Mouse (Mus musculus): ENCODE results near the gene Krtap2-4.

Krtap2-4 gene

DNA sequence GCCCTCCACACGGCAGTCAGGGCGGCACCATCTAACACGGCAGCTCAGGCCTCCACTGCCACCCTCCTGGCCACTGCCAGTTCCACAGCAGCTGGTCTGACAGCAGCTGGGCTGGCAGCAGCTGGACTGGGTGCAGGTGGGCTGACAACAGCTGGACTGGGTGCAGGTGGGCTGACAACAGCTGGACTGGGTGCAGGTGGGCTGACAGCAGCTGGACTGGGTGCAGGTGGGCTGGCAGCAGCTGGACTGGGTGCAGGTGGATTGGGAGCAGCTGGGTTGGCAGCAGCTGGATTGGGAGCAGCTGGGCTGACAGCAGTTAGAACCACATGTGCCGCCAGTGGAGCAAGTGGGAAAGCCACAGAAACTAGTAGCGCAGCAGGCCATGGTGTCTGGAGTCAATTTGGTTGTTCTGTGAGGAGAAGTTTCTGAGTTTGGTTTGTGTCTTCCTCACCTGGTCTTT, 31.4 kb downstream of the Krtap2-4 start, which contains the start of gene Krtap1-4:
Gene Krtap1-4, minus strand, starts transcription at position 410 of the 460 bp plus-strand sequence.
- in situ Hi-C loops (cut with MboI, MseI), result no loop called here

DNA sequence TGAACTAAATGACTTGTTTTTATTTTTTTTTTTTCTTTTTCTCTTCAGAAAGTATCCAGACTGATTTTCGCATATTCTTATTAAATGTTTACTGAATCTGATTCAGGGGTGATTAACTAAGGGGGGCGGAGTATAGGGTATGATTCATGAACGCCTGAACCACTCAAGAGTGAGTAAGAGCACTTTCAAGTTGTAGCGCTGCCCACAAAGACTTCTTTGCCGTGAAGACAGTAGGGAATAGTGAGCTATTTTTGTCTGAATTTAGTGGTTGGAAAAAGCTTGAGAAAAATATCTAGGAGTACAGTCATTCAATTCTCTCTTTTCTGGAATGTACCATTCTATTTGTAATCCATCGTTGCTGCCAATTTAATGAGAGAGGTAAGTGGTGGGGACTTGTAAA, 33.1 kb downstream of the Krtap2-4 start:
- in situ Hi-C loops (cut with MboI, MseI), result no loop called here

DNA sequence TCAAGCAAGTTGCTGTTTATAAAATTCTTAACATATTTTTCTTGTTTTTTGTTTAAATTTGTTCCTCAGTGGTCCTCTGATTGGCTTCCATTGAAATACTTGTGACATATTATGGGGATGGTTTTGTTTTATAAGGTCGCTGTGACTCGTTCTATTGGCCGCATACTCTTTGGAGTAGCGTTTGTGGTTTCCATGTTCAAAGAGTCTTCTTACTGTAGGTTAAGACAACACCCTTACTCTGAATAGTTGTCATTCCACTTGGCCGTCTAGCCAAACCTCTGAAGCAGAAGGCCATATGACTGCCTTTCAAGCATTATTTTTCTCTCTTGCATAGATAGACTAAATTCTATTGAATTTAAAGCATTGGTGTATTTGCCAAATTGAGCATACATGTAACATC, 33.6 kb downstream of the Krtap2-4 start:
- in situ Hi-C loops (cut with MboI, MseI), result no loop called here

DNA sequence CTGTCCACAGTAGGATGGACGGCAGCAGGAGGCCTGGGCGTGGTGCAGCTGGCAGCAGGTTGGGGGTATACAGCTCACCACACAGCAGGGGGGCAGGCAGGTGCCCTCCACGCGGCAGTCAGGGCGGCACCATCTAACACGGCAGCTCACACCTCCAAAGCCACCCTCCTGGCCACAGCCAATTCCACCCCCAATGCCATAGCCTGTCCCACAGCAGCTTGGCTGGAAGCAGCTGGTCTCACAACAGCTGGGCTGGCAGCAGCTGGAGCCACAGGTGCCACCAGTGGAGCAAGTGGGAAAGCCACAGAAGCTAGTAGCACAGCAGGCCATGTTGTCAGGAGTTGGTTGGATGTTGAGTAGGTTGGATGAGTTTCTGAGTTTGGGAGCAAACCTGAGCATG, 34.0 kb downstream of the Krtap2-4 start, which contains the start of gene Krtap1-5:
Gene Krtap1-5, minus strand, starts transcription at position 381 of the 400 bp plus-strand sequence.
- in situ Hi-C loops (cut with MboI, MseI), result no loop called here

DNA sequence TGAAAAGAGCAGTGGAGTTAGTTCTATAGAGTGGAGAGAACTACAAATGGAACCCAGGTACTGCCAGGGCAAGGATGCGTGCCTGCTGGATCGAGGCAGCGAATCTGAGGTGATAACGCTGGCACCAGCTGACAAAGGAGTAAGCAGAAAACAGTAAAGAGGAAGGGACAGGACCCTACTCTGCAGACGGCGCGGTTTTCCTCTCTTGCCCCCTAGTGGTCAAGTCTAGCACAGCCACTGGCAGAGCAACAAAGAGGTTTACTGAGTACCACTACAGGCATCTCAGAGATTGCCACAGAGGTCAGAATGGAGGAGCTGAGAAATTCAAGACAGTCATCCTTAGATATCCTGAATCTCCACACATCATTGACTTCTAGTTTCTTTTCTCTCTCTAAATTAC, 40.5 kb downstream of the Krtap2-4 start:
- in situ Hi-C loops (cut with MboI, MseI), result no loop called here

DNA sequence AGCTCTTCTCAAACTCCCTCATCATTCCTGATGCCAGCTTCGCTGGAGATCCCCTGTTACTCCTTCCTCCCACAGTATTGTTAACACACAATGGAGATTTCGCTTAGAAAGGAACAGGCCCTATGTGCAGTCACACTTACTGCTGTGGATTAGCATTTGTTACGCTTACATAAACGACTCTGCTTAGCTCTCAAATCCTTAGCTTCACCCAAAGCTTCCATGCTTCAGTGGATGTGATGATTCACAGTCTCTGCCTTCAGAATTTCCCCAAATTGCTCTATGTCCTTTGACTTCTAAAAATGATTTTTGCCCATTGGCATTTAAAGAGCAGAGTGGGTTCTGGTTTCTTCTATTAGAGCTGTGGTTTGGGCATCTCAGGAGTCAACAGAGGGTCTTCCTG, 41.5 kb downstream of the Krtap2-4 start:
- in situ Hi-C loops (cut with MboI, MseI), result no loop called here

DNA sequence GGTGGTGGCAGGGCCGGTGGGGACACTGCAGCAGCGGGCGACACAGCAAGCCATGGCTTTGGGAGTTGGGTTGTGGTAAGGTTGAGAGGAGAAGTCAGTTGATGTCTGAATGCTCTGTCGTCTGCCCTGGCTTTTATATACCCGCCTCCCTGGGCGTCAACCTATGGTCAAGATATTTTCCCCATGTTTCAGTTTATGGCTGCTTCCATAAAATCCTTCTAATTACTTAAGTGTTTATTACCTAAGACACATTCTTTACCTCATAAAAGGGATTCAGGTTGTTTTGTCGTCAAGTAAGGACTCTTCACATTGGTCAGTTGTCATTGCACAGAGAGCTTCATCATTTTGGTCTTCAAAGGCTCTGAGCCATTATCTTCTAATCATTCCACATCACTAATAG, 48.1 kb downstream of the Krtap2-4 start, which contains the start of gene Krtap3-1:
Gene Krtap3-1, minus strand, starts transcription at position 101 of the 400 bp plus-strand sequence.
- in situ Hi-C loops (cut with MboI, MseI), result no loop called here
